Mouse (Mus musculus) stomach, postnatal 0 days (tissue): ENCODE measurements at regions not wholly inside any gene's neighbourhood (a gene's known extent, or its start where the extent isn't known, plus 50 kb on each side); places are given as distances from the start of the nearest gene placed in this dataset.

Experiments
- CTCF ChIP-seq: IDR thresholded peaks from 2 replicates; pipeline ENCODE4 v1.5.1; 2016; ENCODE audit warnings: antibody characterized with exemption, low read depth, mild to moderate bottlenecking, moderate library complexity
- EP300 ChIP-seq: optimal IDR thresholded peaks from 2 replicates; pipeline ENCODE3; 2016; ENCODE audit warnings: antibody characterized with exemption

- TF ChIP-seq CTCF (no peak), EP300 (no peak)
These were observed 366.1 kb downstream of the Cbln4 start for GRCm38 (mm10) chr2:171677128-171677527.
